ENCODE assay signal across 1 mouse cellular context in genomic region chr10:19886249-19886648, GRCm38 (mm10).
TF ChIP-seq lines count a peak whose summit lies in the region.

No protein-coding gene starts in this region.

TF ChIP-seq in MEL, 35 proteins besides CTCF, POLR2A, EP300 and RAD21 (continued from another document):
- TF ChIP-seq CHD2 (IDR thresholded peaks at IDR 0.05; ENCODE audit: low read length) (no peak), JUND (IDR thresholded peaks at IDR 0.05; ENCODE audit: low read depth, low read length) (no peak; the same call in 1 of the 2 replicates)
